Mouse (Mus musculus) ovary, postnatal 10 days (tissue): ENCODE results near the gene Tex50.

ENCODE experiments used
- DNase-seq: peaks from one replicate; pipeline ENCODE4 v3.0.0; 2022; ENCODE audit warnings: low spot score

Tex50 gene

GRCm38 (mm10) chr1:161122661-161123418, 36.3 kb downstream of the Tex50 start:
- no peak for DNase-seq

GRCm38 (mm10) chr1:161114591-161114990, 44.5 kb downstream of the Tex50 start:
- no peak for DNase-seq

- DNase-seq: no peak
These were observed 49.9 kb downstream of the Tex50 start for GRCm38 (mm10) chr1:161109216-161109615.
